Mouse (Mus musculus) megakaryocyte, embryonic 14.5 days (primary cell): ENCODE data around the gene Smarce1.

Experiments used
- FLI1 ChIP-seq: IDR thresholded peaks from 2 replicates; pipeline ENCODE4 v1.6.1; 2012; ENCODE audit warnings: low read length, inconsistent platforms, mixed read lengths
- GATA1 ChIP-seq: IDR thresholded peaks from 3 replicates; pipeline ENCODE4 v1.6.1; 2012; ENCODE audit warnings: mixed read lengths, low read length, inconsistent platforms, borderline replicate concordance

DNA sequence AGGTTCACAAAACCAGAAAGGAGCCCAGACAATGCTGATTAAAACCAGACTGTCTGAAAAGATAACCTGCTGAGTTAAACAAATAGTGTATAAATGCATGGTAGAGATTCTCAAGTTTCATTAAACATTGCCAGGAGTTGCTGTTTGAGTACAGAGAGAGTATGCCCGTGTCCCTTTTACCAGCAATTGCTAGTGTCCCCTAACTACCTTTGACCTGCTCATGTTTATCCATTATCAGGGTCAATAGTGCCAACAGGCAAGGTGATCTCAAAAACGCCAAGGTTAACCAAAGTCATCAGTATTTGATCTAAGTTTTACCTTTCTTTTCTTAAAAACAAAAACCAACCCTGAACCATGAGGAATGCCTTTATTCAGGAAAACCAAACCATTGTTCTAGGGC is 18.9 kb downstream of the Smarce1 start:
- TF ChIP-seq GATA1: no peak
- no peak for TF ChIP-seq FLI1
